In genomic region chr2:23016121-23016520, GRCm38 (mm10) we compare ENCODE assay signal across 26 mouse cellular contexts. TPM values are rescaled to one million over a fixed set of nuclear protein-coding genes. Genes with fewer than 3 reads are reported as not detected.
DNase-seq lines count a peak whose midpoint lies in the region; ATAC-seq and TF ChIP-seq lines count a peak whose summit lies in the region.
"Had no signal": no experiment of that assay in that cellular context is flagged by ENCODE, and none has a peak within 500 bp of the region (broad histone marks: within the 10 kb centered on the region; RNA-seq: fewer than 3 reads in every experiment).

No protein-coding gene starts in this region.

- no peak overlapping the region for H3K9ac ChIP-seq in lung, postnatal 0 days (replicated peaks; ENCODE audit: low read depth)
- H3K9ac ChIP-seq: embryonic facial prominence, embryonic 15.5 days; hindbrain, embryonic 12.5 days had no signal

- TF ChIP-seq CTCF in gastrocnemius, adult 2 months (IDR thresholded peaks at IDR 0.05), result no peak
- TF ChIP-seq CTCF in lung, postnatal 0 days (IDR thresholded peaks at IDR 0.05), result no peak

- TF ChIP-seq EP300 in lung, postnatal 0 days (IDR thresholded peaks at IDR 0.05), result peak; percentile 71

- 55% methylated on average over 3 of the region's 3 CpGs for WGBS in lung, postnatal 0 days

- intact Hi-C loops in gastrocnemius, adult 2 months (cut with DNase I), result no loop called here

- no peaks in the 10 kb centered on the region for H3K9me3 ChIP-seq in lung, postnatal 0 days (ENCODE audit: low read length)
- H3K9me3 ChIP-seq: embryonic facial prominence, embryonic 15.5 days; forebrain, embryonic 10.5 days; heart, embryonic 10.5 days; hindbrain, embryonic 12.5 days had no signal

- H3K27ac ChIP-seq in gastrocnemius, adult 2 months, result peak overlapping the region; percentile 43; the same call in 1 of the 2 replicates
- peak overlapping the region; percentile 64; the same call in 1 of the 2 replicates for H3K27ac ChIP-seq in lung, postnatal 0 days (ENCODE audit: low read length)
- H3K27ac ChIP-seq: embryonic facial prominence, embryonic 15.5 days; forebrain, embryonic 10.5 days; heart, embryonic 10.5 days; hindbrain, embryonic 12.5 days had no signal

- H3K27me3 ChIP-seq in lung, postnatal 0 days (replicated peaks; ENCODE audit: insufficient read depth, low read length), result no peaks in the 10 kb centered on the region
- H3K27me3 ChIP-seq: embryonic facial prominence, embryonic 15.5 days; hindbrain, embryonic 12.5 days; Patski had no signal

- no peaks in the 10 kb centered on the region for H3K36me3 ChIP-seq in lung, postnatal 0 days (ENCODE audit: insufficient read depth, low read length)
- H3K36me3 ChIP-seq: heart, embryonic 10.5 days; hindbrain, embryonic 12.5 days had no signal

- H3K4me2 ChIP-seq in lung, postnatal 0 days (replicated peaks; ENCODE audit: low read depth, low read length), result no peak overlapping the region
- H3K4me2 ChIP-seq: embryonic facial prominence, embryonic 15.5 days; hindbrain, embryonic 12.5 days had no signal

- ATAC-seq in lung, postnatal 0 days, result peak; percentile 72
- 0 out of 2 replicates have a peak, but pooled peaks have one; percentile 9 for ATAC-seq in megakaryocyte progenitor cell, adult 5-6 weeks (replicated peaks; ENCODE audit: poor library complexity)
- ATAC-seq: activated CD4-positive, CD25-positive, alpha-beta regulatory T cell, adult 4 months; CD4-positive, CD25-positive, alpha-beta regulatory T cell, adult 4 months; forebrain, embryonic 14.5 days; Patski had no signal

- DNase-seq in gastrocnemius, adult 2 months, result no peak
- DNase-seq in gastrocnemius, adult 18-20 months (ENCODE audit: low spot score), result no peak
- DNase-seq in lung, postnatal 0 days (ENCODE audit: low spot score), result peak; percentile 61
- no peak for DNase-seq in lung, postnatal 14 days
- DNase-seq in adipocyte (ENCODE audit: low spot score), result peak; percentile 20
- no peak for DNase-seq in liver
- DNase-seq: adrenal gland, adult 2 months; adrenal gland, postnatal 25 days; B cell, adult 2 months; cerebellum, adult 18-20 months; cerebellum, postnatal 14 days; embryo, embryonic 11 days; gastrocnemius, postnatal 10 days; heart, adult 18-20 months; heart, postnatal 10 days; heart, postnatal 4 days had no signal

- peaks cover 20% of the 10 kb centered on the region; the same call in 1 of the 2 replicates for H3K4me1 ChIP-seq in lung, postnatal 0 days (ENCODE audit: insufficient read depth, low read depth, low read length)

- H3K4me3 ChIP-seq in gastrocnemius, adult 2 months, result no peak overlapping the region
- no peak overlapping the region for H3K4me3 ChIP-seq in lung, postnatal 0 days (ENCODE audit: low read depth, low read length)
- H3K4me3 ChIP-seq: embryonic facial prominence, embryonic 15.5 days; erythroblast, embryonic 14.5 days; forebrain, embryonic 10.5 days; heart, embryonic 10.5 days; hindbrain, embryonic 12.5 days had no signal

RNA-seq across cellular contexts. Expression of gene Abi1, which starts 23.9 kb away (rescaled TPM):
- total RNA-seq in gastrocnemius, adult 2 months (2021), result 10 to 100 TPM; 17.3 to 18.9 TPM
- total RNA-seq in gastrocnemius, adult 18-20 months (2021), result 10 to 100 TPM; 17.4 to 22.4 TPM
- polyA plus RNA-seq in lung, postnatal 0 days (2015; fragmentation: Nextera tagmentation; extraction: Ambion mirVana), result 51.5 and 54.0 TPM in 2 replicates
- 82.2 and 84.2 TPM in 2 replicates for total RNA-seq in megakaryocyte progenitor cell, adult 5-6 weeks (2015)
- 90.0 and 111 TPM in 2 replicates for total RNA-seq in megakaryocyte progenitor cell, adult 5-6 weeks (2017)

RNA-seq across cellular contexts. Expression of gene Acbd5, which starts 51.8 kb away (rescaled TPM):
- 10 to 100 TPM; 27.1 to 31.4 TPM for total RNA-seq in gastrocnemius, adult 2 months (2021)
- total RNA-seq in gastrocnemius, adult 18-20 months (2021), result 10 to 100 TPM; 26.8 to 27.8 TPM
- polyA plus RNA-seq in lung, postnatal 0 days (2015; fragmentation: Nextera tagmentation; extraction: Ambion mirVana), result 34.1 and 38.7 TPM in 2 replicates
- total RNA-seq in megakaryocyte progenitor cell, adult 5-6 weeks (2015), result 18.2 and 18.5 TPM in 2 replicates
- 21.1 and 32.2 TPM in 2 replicates for total RNA-seq in megakaryocyte progenitor cell, adult 5-6 weeks (2017)

Comparison
In these comparisons a context has a peak if more than half of its experiments do, and no peak if none do; other contexts are left out.
1. DNase-seq: peak in lung, postnatal 0 days (single experiment) and adipocyte (single experiment); none in gastrocnemius, adult 2 months (single experiment), gastrocnemius, adult 18-20 months (single experiment), lung, postnatal 14 days (single experiment) and liver (single experiment).